Mouse (Mus musculus) liver, postnatal 0 days (tissue): ENCODE measurements around the gene Celf2.

ENCODE experiments used
- CTCF ChIP-seq: sonication (generic); IDR thresholded peaks from 2 replicates; pipeline ENCODE4 v1.5.1; 2016; ENCODE audit warnings: antibody characterized with exemption, low read depth
- EP300 ChIP-seq: IDR thresholded peaks from 2 replicates; pipeline ENCODE4 v1.6.1; 2016; ENCODE audit warnings: antibody characterized with exemption, low read depth, mild to moderate bottlenecking

- TF ChIP-seq CTCF (no peak), EP300 (peak; percentile 72)
These were observed 805.0 kb downstream of the Celf2 start for GRCm38 (mm10) chr2:6704342-6704741.
